Mouse (Mus musculus) cerebellum, adult 2 months (tissue): ENCODE measurements around the gene AC131692.1.

Source experiments
- CTCF ChIP-seq: fragments of 200-500 bp; IDR thresholded peaks from 2 replicates; pipeline ENCODE4 v1.5.1; 2011; ENCODE audit warnings: low read depth, mild to moderate bottlenecking, control low read depth, low read length, moderate library complexity, borderline replicate concordance; ENCODE audit not compliant: insufficient read depth
- POLR2A ChIP-seq: fragments of 200-500 bp; IDR thresholded peaks from 2 replicates; pipeline ENCODE4 v1.6.1; 2011; ENCODE audit warnings: low read length, control low read depth, borderline replicate concordance; ENCODE audit not compliant: insufficient read depth

DNA sequence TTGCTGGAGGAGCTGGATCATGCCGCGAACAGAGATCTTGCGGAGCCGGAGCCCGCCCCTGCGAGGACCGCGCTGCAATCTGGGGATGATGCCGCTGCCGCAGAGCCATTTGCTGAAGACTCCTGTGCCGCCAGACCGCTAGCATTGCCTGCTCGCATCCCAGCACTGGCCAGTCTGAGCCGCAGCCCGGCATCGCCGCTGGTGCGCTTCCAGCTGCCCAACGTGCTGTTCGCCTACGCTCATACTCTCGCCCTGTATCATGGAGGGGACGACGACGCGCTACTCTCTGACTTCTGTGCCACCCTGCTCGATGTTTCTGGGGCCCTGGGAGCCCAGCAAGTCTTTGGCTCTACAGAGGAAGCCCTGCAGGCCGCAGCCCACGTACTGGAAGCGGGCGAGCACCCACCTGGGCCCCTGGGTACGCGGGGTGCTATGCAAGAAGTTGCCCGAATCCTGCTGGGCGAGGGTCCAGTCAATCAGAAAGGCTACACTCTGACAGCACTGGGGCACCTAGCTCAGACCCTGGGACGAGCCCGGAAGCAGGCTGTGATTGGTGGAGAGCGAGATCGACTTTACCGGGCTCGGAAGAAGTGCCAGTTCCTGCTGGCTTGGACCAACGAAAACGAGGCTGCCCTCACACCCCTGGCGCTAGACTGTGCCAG, 32.4 kb upstream of the AC131692.1 start:
- TF ChIP-seq CTCF (no peak), POLR2A (no peak)
